Mouse (Mus musculus) liver, postnatal 0 days (tissue): ENCODE data around the gene Ddx55.

Experiments used
- CTCF ChIP-seq: sonication (generic); IDR thresholded peaks from 2 replicates; pipeline ENCODE4 v1.5.1; 2016; ENCODE audit warnings: antibody characterized with exemption, low read depth
- EP300 ChIP-seq: IDR thresholded peaks from 2 replicates; pipeline ENCODE4 v1.6.1; 2016; ENCODE audit warnings: antibody characterized with exemption, low read depth, mild to moderate bottlenecking

GRCm38 (mm10) chr5:124578633-124579317, 26.1 kb downstream of the Ddx55 start, which contains the start of the genes Eif2b1 and Gtf2h3:
- TF ChIP-seq EP300 (no peak), CTCF (peak; percentile 22; the same call in 1 of the 2 replicates)
